Mouse (Mus musculus): Measurements from ENCODE around the gene Tek. TPM values are rescaled to one million over a fixed set of nuclear protein-coding genes. Genes with fewer than 3 reads are reported as not detected.
A peak's percentile ranks its signal among the peaks of the same experiment; 100 is the strongest.

Gene Tek
- polyA plus RNA-seq, 1 experiment from 2014 or later = 37.1 TPM

GRCm38 (mm10) chr4:94737326-94738295 is 1.5 kb upstream of the Tek start:
- ATAC-seq (replicated peaks; ENCODE audit: insufficient number of reproducible peaks, insufficient read depth, low FRiP score, low read depth) = no peak
- Histone ChIP-seq H3K4me3 (no peak overlapping the region), H3K36me3 (no peaks in the 10 kb centered on the region), H3K4me1 (replicated peaks) (peaks cover 13% of the 10 kb centered on the region), H3K27me3 (no peaks in the 10 kb centered on the region), H3K4me2 (no peak overlapping the region), H3K9ac (no peak overlapping the region), H3K9me3 (replicated peaks) (no peaks in the 10 kb centered on the region), H3K27ac (no peak overlapping the region)
- WGBS = 41% methylated on average over 5 of the region's 5 CpGs

GRCm38 (mm10) chr4:94741824-94742223 is 2.7 kb downstream of the Tek start:
- no peaks in the 10 kb centered on the region for H3K9me3 ChIP-seq (replicated peaks)
- H3K36me3 ChIP-seq = no peaks in the 10 kb centered on the region
- H3K4me2 ChIP-seq = peak overlapping the region; percentile 30
- H3K4me1 ChIP-seq (replicated peaks) = peaks cover 32% of the 10 kb centered on the region
- no peak overlapping the region for H3K9ac ChIP-seq
- H3K27ac ChIP-seq = peak overlapping the region; percentile 45
- no peak for ATAC-seq (replicated peaks; ENCODE audit: insufficient number of reproducible peaks, insufficient read depth, low FRiP score, low read depth)
- peak overlapping the region; percentile 26 for H3K4me3 ChIP-seq
- WGBS = 37% methylated on average over 1 of the region's 1 CpGs
- H3K27me3 ChIP-seq = no peaks in the 10 kb centered on the region

GRCm38 (mm10) chr4:94745749-94746148 is 6.7 kb downstream of the Tek start:
- H3K27ac ChIP-seq = peak overlapping the region; percentile 83
- peak; percentile 63 for ATAC-seq (replicated peaks; ENCODE audit: insufficient number of reproducible peaks, insufficient read depth, low FRiP score, low read depth)
- H3K4me2 ChIP-seq = peak overlapping the region; percentile 23; the same call in 1 of the 2 replicates
- no peak overlapping the region for H3K4me3 ChIP-seq
- no peaks in the 10 kb centered on the region for H3K9me3 ChIP-seq (replicated peaks)
- H3K4me1 ChIP-seq (replicated peaks) = peaks cover 22% of the 10 kb centered on the region
- H3K36me3 ChIP-seq = no peaks in the 10 kb centered on the region
- no peak overlapping the region for H3K9ac ChIP-seq
- no peaks in the 10 kb centered on the region for H3K27me3 ChIP-seq
- 50% methylated on average over 3 of the region's 3 CpGs for WGBS

- Histone ChIP-seq H3K4me1 (replicated peaks) (peaks cover 27% of the 10 kb centered on the region), H3K4me3 (no peak overlapping the region), H3K9me3 (replicated peaks) (no peaks in the 10 kb centered on the region), H3K4me2 (peak overlapping the region; percentile 23), H3K36me3 (no peaks in the 10 kb centered on the region), H3K27me3 (no peaks in the 10 kb centered on the region), H3K9ac (no peak overlapping the region), H3K27ac (peak overlapping the region; percentile 83)
- WGBS = 42% methylated on average over 7 of the region's 7 CpGs
- peak; percentile 89 for ATAC-seq (replicated peaks; ENCODE audit: insufficient number of reproducible peaks, insufficient read depth, low FRiP score, low read depth)
These were observed 7.3 kb downstream of the Tek start for GRCm38 (mm10) chr4:94746387-94746811.

- 74% methylated on average over 3 of the region's 3 CpGs for WGBS
- H3K27ac ChIP-seq = peak overlapping the region; percentile 10; the same call in 1 of the 2 replicates
- H3K27me3 ChIP-seq = no peaks in the 10 kb centered on the region
- H3K36me3 ChIP-seq = no peaks in the 10 kb centered on the region
- H3K4me3 ChIP-seq = no peak overlapping the region
- H3K4me2 ChIP-seq = no peak overlapping the region
- H3K4me1 ChIP-seq (replicated peaks) = peaks cover 36% of the 10 kb centered on the region
- no peak for ATAC-seq (replicated peaks; ENCODE audit: insufficient number of reproducible peaks, insufficient read depth, low FRiP score, low read depth)
- no peak overlapping the region for H3K9ac ChIP-seq
- H3K9me3 ChIP-seq (replicated peaks) = no peaks in the 10 kb centered on the region
These were observed 8.2 kb downstream of the Tek start for GRCm38 (mm10) chr4:94747338-94747737.

GRCm38 (mm10) chr4:94752512-94752911 is 13.4 kb downstream of the Tek start:
- Histone ChIP-seq H3K4me3 (peak overlapping the region; percentile 19; the same call in 1 of the 2 replicates), H3K4me1 (replicated peaks) (peaks cover 22% of the 10 kb centered on the region), H3K27me3 (no peaks in the 10 kb centered on the region), H3K9ac (no peak overlapping the region), H3K9me3 (replicated peaks) (no peaks in the 10 kb centered on the region), H3K36me3 (no peaks in the 10 kb centered on the region), H3K27ac (peak overlapping the region; percentile 77), H3K4me2 (peak overlapping the region; percentile 43)
- ATAC-seq (replicated peaks; ENCODE audit: insufficient number of reproducible peaks, insufficient read depth, low FRiP score, low read depth) = peak; percentile 94
- 17% methylated on average over 9 of the region's 9 CpGs for WGBS

- no peaks in the 10 kb centered on the region for H3K27me3 ChIP-seq
- no peaks in the 10 kb centered on the region for H3K9me3 ChIP-seq (replicated peaks)
- no peak overlapping the region for H3K27ac ChIP-seq
- no peak for ATAC-seq (replicated peaks; ENCODE audit: insufficient number of reproducible peaks, insufficient read depth, low FRiP score, low read depth)
- no peaks in the 10 kb centered on the region for H3K36me3 ChIP-seq
- H3K9ac ChIP-seq = no peak overlapping the region
- 0 out of 2 replicates have a peak, but pooled peaks cover 3% of the 10 kb centered on the region for H3K4me1 ChIP-seq (replicated peaks)
- H3K4me2 ChIP-seq = no peak overlapping the region
- no peak overlapping the region for H3K4me3 ChIP-seq
These were observed 26.1 kb downstream of the Tek start for GRCm38 (mm10) chr4:94765217-94765616.

- Histone ChIP-seq H3K4me3 (no peak overlapping the region), H3K4me1 (replicated peaks) (0 out of 2 replicates have a peak, but pooled peaks cover 3% of the 10 kb centered on the region), H3K4me2 (no peak overlapping the region), H3K36me3 (no peaks in the 10 kb centered on the region), H3K9me3 (replicated peaks) (no peaks in the 10 kb centered on the region), H3K9ac (no peak overlapping the region), H3K27ac (no peak overlapping the region), H3K27me3 (no peaks in the 10 kb centered on the region)
- ATAC-seq (replicated peaks; ENCODE audit: insufficient number of reproducible peaks, insufficient read depth, low FRiP score, low read depth) = no peak
- 63% methylated on average over 7 of the region's 7 CpGs for WGBS
These were observed 27.1 kb downstream of the Tek start for GRCm38 (mm10) chr4:94766176-94766575.

- WGBS = 57% methylated on average over 3 of the region's 3 CpGs
- Histone ChIP-seq H3K4me1 (replicated peaks) (0 out of 2 replicates have a peak, but pooled peaks cover 3% of the 10 kb centered on the region), H3K4me2 (no peak overlapping the region), H3K27me3 (no peaks in the 10 kb centered on the region), H3K9ac (no peak overlapping the region), H3K9me3 (replicated peaks) (no peaks in the 10 kb centered on the region), H3K36me3 (no peaks in the 10 kb centered on the region), H3K4me3 (no peak overlapping the region), H3K27ac (no peak overlapping the region)
- ATAC-seq (replicated peaks; ENCODE audit: insufficient number of reproducible peaks, insufficient read depth, low FRiP score, low read depth) = no peak
These were observed 29.5 kb downstream of the Tek start for GRCm38 (mm10) chr4:94768624-94769023.

GRCm38 (mm10) chr4:94781043-94781442 is 42.0 kb downstream of the Tek start:
- 79% methylated on average over 5 of the region's 5 CpGs for WGBS
- Histone ChIP-seq H3K4me2 (no peak overlapping the region), H3K4me1 (replicated peaks) (no peaks in the 10 kb centered on the region), H3K9ac (no peak overlapping the region), H3K9me3 (replicated peaks) (no peaks in the 10 kb centered on the region), H3K27ac (no peak overlapping the region), H3K27me3 (no peaks in the 10 kb centered on the region), H3K4me3 (no peak overlapping the region), H3K36me3 (no peaks in the 10 kb centered on the region)
- ATAC-seq (replicated peaks; ENCODE audit: insufficient number of reproducible peaks, insufficient read depth, low FRiP score, low read depth) = no peak

- Histone ChIP-seq H3K27ac (no peak overlapping the region), H3K4me3 (no peak overlapping the region), H3K9ac (no peak overlapping the region), H3K27me3 (no peaks in the 10 kb centered on the region), H3K9me3 (replicated peaks) (no peaks in the 10 kb centered on the region), H3K36me3 (no peaks in the 10 kb centered on the region), H3K4me1 (replicated peaks) (no peaks in the 10 kb centered on the region), H3K4me2 (no peak overlapping the region)
- 74% methylated on average over 2 of the region's 2 CpGs for WGBS
- ATAC-seq (replicated peaks; ENCODE audit: insufficient number of reproducible peaks, insufficient read depth, low FRiP score, low read depth) = no peak
These were observed 46.8 kb downstream of the Tek start for GRCm38 (mm10) chr4:94785921-94786320.
